Mouse (Mus musculus) frontal cortex, adult 2 months (tissue): ENCODE data around the gene Mesd. TPM values are rescaled to one million over a fixed set of nuclear protein-coding genes. Genes with fewer than 3 reads are reported as not detected.

Experiments used
- DNase-seq, 2 experiments: peaks; one replicate each; pipeline ENCODE4 v3.0.0; 2022; ENCODE audit warnings: low spot score in 1 of 2; ENCODE audit errors: extremely low spot score in 1 of 2
- polyA plus RNA-seq: library from polyadenylated mRNA; depleted of rRNA; stranded (reverse); fragments of >200 nt; gene quantifications from 2 replicates; pipeline ENCODE4 v1.2.3, GENCODE M21; 2012; rRNA removed

Gene Mesd
- polyA plus RNA-seq = 29.5 and 33.9 TPM in 2 replicates

DNA sequence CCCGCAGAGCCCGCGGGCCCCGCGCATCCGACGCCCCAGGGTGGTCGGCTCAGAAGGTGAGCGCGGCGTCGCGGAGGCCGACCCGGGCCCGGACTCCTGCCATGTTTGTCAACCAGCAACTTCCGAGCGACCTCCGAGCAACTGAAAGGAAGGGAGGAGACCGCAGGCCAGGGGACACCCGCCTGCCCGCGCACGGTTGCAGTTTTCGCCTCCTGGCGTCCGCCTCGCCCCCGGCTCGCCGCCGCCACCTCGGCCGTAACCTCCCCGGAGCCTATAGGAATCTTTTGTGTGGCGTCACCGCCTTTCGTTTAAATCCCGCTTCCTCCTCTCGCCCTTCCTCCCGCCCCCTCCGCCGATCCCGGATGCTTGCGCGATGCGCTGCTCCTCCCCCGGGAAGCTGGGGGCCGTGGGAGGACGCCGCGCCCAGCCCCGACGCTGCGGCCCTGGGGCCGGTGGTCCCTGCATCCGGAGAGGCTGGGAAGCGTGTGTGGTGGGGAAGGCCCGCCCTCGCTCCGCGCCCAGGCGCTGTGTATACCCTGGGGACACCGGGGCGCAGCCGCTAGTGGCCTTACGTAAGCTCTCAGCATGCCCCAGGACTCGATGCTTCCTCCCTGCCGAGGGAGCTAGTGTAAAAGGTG lies at the start of gene Mesd, which contains the start of gene Tlnrd1:
Gene Mesd (plus strand): TSS at position 446 of the 638 bp plus-strand sequence.
Gene Tlnrd1 (minus strand): TSS at position 285 of the 638 bp plus-strand sequence.
- peak; percentile 79 to 93 for DNase-seq

DNA sequence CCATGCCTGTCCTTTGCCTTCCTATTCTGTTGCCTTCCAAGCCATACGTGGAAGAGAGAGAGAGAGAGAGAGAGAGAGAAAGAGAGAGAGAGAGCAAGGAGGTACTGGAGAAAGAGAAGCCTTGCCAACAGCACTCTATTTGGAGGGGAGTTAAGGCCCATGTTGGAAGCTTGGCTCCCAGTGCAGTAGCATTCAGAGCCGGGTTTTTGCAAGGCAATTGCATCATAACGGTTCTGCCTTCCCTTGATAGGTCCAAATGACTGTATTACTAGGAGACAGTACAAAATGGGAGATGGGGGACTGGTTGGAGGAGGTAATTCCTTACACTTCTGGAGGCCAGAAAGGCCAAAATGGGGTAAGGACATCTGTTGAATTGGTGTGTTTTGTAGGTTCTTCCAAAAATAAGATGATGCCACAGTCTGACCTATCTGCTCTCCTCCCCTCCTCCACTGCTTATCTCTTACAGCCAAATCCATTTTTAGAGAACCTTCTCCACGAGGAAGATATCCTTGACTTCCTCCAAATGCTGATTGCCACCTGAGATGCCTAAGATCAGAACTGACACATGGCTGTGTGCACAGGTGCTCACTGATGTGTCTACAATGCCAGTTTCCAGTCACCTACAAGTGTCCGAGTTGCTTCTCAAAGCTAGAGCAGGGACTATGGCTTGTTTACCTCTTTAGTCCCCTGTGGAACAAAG lies 45.6 kb upstream of the Mesd start:
- no peak for DNase-seq

DNA sequence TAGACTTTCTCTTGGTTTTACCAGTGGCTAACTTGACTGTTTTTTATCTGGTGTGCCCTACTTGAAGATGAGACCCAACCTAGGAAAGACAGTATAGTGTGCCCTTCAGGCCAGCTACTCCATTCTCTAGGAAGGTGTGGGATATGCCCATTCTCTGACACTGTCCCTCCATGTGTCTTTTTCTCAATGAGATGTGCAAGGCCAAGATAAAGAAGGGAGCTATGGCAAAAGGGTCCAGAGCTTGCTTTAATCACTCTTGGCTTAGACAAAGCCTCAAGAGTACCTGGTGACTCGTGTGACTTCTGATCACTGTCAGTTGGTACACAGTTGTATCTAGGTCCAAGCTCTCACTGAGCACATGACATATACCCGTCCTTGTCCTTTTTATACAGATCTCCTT lies 44.2 kb upstream of the Mesd start:
- DNase-seq = no peak

GRCm38 (mm10) chr7:83842486-83843259 lies 41.6 kb upstream of the Mesd start:
- no peak for DNase-seq

DNA sequence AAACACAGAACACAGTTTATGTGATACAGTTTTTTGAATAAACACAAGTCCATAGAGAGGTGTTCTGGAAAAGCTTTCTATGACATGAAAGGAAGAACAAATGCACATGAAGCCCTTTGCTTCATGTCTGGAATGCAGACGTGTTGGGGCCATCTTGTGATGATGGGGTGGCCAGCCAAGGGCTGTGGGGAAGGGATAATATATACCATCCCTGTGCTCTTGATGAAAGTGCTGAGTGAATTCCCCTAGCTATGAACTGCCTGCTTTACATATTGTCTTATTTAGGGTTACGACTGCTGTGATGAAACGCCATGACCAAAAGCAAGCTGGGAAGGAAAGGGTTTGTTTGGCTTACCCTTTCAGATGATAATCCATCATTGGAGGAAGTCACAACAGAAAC lies 39.5 kb upstream of the Mesd start:
- no peak for DNase-seq

- DNase-seq = no peak
These were observed 36.8 kb upstream of the Mesd start for GRCm38 (mm10) chr7:83847187-83848075.

DNA sequence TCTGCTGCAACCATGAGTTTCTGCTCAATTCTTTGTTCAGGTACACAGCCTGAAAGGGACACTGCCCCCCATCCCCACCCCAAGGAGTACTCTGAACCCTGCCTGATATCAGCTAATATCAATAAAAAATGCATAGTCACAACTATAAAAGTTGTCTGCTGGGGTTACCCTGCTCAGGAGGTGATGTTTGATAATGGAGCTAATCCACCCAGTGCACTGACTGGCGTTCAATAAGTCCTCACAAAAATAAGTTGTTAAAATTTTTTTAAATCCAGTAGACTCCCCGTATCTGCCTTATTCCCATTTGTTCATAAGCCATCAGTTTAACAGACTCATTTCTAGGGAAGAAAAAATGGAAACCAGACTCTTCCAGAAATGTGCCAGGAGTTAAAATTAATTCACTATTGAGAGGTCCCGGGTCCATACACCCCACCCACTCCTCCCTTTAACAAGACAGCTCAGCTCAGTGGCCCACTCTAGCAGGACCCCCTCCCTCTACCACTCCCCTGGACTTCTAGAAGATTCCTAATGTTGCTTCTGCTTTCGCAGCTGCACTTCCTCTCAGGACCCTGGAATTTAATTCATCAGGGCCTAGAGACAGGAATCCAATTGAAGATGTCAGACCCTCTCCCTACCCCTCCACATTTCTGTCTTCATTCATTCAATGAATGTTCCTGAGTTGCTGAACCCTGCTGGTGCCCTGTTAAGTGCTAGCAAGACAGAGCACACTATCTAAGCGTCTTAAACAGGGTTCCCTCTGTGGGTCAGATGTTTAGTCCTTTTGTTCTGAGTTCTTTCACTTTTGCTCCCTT lies 32.5 kb upstream of the Mesd start:
- DNase-seq = no peak

- peak in 1 of 2 experiments; percentile 8 for DNase-seq
These were observed 31.6 kb upstream of the Mesd start for GRCm38 (mm10) chr7:83852381-83853380.

- DNase-seq = no peak
These were observed 29.1 kb upstream of the Mesd start for GRCm38 (mm10) chr7:83855203-83855602.

GRCm38 (mm10) chr7:83856353-83857207 lies 27.7 kb upstream of the Mesd start:
- no peak for DNase-seq

DNA sequence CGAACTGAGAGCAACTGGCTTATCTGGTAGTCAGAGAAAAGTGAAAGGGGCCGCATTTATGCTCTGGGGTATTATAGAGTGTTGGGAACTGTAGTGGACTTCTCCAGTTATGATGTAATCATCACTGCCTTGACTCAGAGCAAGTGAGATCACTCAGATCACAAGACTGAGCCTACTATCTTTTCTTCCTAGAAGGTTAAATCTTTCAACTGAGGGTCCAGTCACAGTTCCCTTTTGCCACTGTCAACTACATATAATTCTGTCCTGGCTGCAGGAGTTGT lies 27.1 kb upstream of the Mesd start:
- DNase-seq = no peak

GRCm38 (mm10) chr7:83857921-83858320 lies 26.3 kb upstream of the Mesd start:
- no peak for DNase-seq

- DNase-seq = no peak
These were observed 24.7 kb upstream of the Mesd start for GRCm38 (mm10) chr7:83859378-83860083.

DNA sequence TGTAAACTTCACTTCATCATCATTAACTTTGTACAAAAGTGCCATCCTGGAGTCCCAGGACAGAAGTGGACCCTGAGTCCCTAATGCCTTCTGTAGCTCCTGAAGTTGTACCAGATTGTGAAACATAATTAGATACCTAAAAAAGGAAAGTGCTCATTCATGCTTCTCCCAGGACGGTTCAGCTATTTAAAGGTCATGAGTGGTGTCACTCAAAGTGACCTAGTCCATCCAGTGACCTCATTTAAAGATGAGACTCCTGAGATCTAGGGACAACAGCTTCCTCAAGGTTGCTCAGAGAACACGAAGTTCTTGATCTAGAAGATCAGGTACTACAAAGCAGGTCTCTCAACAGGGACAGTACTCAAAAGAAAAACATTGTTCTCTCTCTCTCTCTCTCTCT lies 20.7 kb upstream of the Mesd start:
- DNase-seq = no peak

DNA sequence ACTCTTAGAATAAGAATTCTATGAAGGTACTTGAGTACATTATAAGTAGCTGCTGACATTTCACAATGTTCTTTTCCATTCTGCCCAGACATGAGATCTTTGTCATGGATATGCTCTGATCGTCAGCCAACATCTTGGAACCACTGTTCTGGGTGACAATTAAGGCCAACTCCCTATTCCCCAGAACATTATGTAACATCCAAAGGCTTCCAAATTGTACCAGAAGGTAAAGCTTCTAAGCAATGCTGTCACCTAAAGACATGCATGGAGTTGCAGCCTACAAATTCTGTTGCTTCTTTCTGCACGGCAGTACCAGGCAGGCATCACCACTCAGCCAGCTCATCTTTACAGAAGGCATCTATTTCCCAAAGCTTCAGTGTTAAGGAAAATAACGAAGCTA lies 16.1 kb upstream of the Mesd start:
- peak in 1 of 2 experiments; percentile 34 for DNase-seq

DNA sequence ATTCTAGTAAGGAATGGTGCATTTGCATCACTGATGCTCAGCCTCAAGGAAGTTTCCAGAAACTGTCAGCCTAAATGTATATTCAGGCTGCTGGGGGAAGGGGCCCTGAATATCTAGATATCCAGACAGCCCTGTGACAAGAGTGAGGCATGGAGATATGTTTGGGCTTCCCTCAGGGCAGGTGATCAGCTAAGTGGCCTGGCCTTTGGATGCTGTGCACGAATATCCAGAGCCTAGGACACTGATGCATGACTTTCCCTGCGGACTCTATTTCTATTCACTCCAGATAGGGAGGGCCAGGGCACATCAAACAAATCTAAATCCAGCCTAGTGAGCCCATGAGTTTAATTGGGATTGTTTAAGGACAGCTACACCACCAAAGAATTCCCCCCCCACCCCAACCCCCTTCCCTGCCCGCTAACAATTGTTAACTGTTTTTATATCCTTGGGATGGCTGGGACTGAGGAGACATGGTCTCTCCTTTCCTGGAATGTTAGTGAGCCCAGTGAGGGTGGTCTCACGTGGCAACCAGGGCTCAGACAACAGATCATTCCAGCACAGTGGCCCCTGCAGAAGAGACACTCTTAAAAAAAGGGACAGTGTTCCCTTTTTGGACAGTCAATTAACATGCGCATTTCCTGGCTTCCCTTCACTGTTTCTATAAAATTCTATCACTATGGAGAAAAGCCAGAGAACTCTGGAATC lies 14.3 kb upstream of the Mesd start:
- DNase-seq = no peak

DNA sequence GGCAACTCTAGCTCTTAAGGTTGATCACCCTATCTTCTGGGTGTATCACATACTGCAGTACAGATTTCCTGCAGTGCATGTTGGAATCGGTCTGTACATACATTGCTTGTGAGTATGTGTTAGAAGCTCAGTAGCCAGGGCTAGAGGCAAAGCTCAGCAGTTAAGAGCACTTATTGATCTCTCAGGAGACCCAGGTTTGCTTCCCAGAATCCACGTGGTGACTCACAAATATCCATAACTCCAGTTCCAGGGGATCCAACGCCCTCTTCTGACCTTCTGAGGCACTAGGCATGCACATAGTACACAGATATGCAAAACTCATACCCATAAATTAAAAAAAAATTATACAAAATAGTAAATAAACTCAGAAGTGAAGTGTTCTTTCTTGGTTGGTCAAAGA lies 7.2 kb upstream of the Mesd start:
- no peak for DNase-seq
